ENCODE assay signal across 15 mouse cellular contexts in the genomic region with DNA sequence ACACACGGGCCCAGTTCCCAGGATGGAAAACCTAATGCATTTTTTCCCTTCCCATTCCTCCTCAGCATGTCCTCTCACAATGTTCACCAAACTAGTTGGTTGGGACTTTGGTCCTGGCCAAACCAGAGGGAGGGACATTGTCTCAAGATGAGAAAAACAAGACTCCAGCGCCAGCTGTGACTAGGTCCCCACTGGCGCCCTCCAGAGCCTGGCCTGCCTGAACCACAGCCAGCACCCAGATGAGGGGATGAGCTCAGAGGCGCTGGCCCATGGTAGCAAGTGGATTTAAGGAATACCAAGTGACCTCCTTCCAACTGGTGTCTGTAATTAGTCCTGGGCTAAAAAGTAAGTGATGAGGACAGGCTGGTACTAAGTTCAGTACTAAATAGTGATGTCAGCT. TPM values are rescaled to one million over a fixed set of nuclear protein-coding genes. Genes with fewer than 3 reads are reported as not detected.
A peak's percentile ranks its signal among the peaks of the same experiment; 100 is the strongest.
DNase-seq lines count a peak whose midpoint lies in the region; ATAC-seq lines count a peak whose summit lies in the region.
"Had no signal": no experiment of that assay in that cellular context is flagged by ENCODE, and none has a peak within 500 bp of the region (broad histone marks: within the 10 kb centered on the region; RNA-seq: fewer than 3 reads in every experiment).

No protein-coding gene starts in this region.

- no peak overlapping the region for H3K4me3 ChIP-seq in kidney, embryonic 14.5 days (ENCODE audit: low read length)
- H3K4me3 ChIP-seq: forebrain, embryonic 12.5 days; heart, embryonic 15.5 days; neural tube, embryonic 15.5 days had no signal

- intact Hi-C loops in gastrocnemius, postnatal 14 days (cut with DNase I; ENCODE audit: low total_unique reads), result no loop called here

- ATAC-seq in kidney, embryonic 14.5 days (ENCODE audit: low FRiP score, low TSS enrichment), result no peak
- ATAC-seq in granulocyte monocyte progenitor cell, adult 5-6 weeks (replicated peaks; ENCODE audit: poor library complexity, severe bottlenecking), result no peak
- ATAC-seq: midbrain, embryonic 16.5 days had no signal

- no peaks in the 10 kb centered on the region for H3K9me3 ChIP-seq in kidney, embryonic 14.5 days (ENCODE audit: control insufficient read depth, low read length)
- H3K9me3 ChIP-seq: forebrain, embryonic 12.5 days; heart, embryonic 15.5 days; neural tube, embryonic 15.5 days had no signal

- no peaks in the 10 kb centered on the region for H3K4me1 ChIP-seq in kidney, embryonic 14.5 days (ENCODE audit: control insufficient read depth, insufficient read depth, low read length)
- H3K4me1 ChIP-seq: forebrain, embryonic 12.5 days; neural tube, embryonic 15.5 days had no signal

- no peak overlapping the region for H3K4me2 ChIP-seq in kidney, embryonic 14.5 days (replicated peaks; ENCODE audit: low read depth, low read length)
- H3K4me2 ChIP-seq: forebrain, embryonic 12.5 days; heart, embryonic 15.5 days; neural tube, embryonic 15.5 days had no signal

- no peaks in the 10 kb centered on the region for H3K27me3 ChIP-seq in kidney, embryonic 14.5 days (ENCODE audit: control insufficient read depth, insufficient read depth, low read length)
- H3K27me3 ChIP-seq: forebrain, embryonic 12.5 days; heart, embryonic 15.5 days; neural tube, embryonic 15.5 days had no signal

- peak; percentile 36 for DNase-seq in kidney, adult 11 months
- DNase-seq in lung, postnatal 10 days, result peak; percentile 77
- DNase-seq in lung, adult 18-20 months, result no peak
- DNase-seq in gastrocnemius, postnatal 14 days, result peak; percentile 56
- no peak for DNase-seq in frontal cortex, postnatal 14 days (ENCODE audit: low spot score in 2 of 2)
- DNase-seq: adrenal gland, adult 2 months; cerebellum, adult 8-10 months; right cerebral cortex, postnatal 25 days had no signal

- H3K27ac ChIP-seq in kidney, embryonic 14.5 days (ENCODE audit: low read depth, low read length), result no peak overlapping the region
- H3K27ac ChIP-seq: forebrain, embryonic 12.5 days; heart, embryonic 15.5 days; liver, embryonic 14.5 days had no signal

- H3K36me3 ChIP-seq in kidney, embryonic 14.5 days (ENCODE audit: control insufficient read depth, insufficient read depth, low read length), result peaks cover 90% of the 10 kb centered on the region

- no peak overlapping the region for H3K9ac ChIP-seq in kidney, embryonic 14.5 days (ENCODE audit: low read depth, low read length)
- H3K9ac ChIP-seq: forebrain, embryonic 12.5 days; heart, embryonic 15.5 days; liver, embryonic 14.5 days; neural tube, embryonic 15.5 days had no signal

- WGBS in kidney, embryonic 14.5 days, result 77% methylated on average over 4 of the region's 4 CpGs

RNA-seq across cellular contexts. Expression of a gene that starts 14.1 kb away (rescaled TPM):
- polyA plus RNA-seq in kidney, embryonic 14.5 days (2014; fragmentation: Nextera tagmentation; extraction: Ambion mirVana), result 113 and 139 TPM in 2 replicates
- 10 to 100 TPM; 38.6 to 46.2 TPM for total RNA-seq in gastrocnemius, postnatal 14 days (2021)
- total RNA-seq in granulocyte monocyte progenitor cell, adult 5-6 weeks (2014; fragmentation: Nextera tagmentation), result 21.3 and 32.4 TPM in 2 replicates
- 9.9 and 13.9 TPM in 2 replicates for total RNA-seq in granulocyte monocyte progenitor cell, adult 5-6 weeks (2017)

RNA-seq across cellular contexts. Expression of a gene that starts 22.0 kb away (rescaled TPM):
- 29.3 and 38.0 TPM in 2 replicates for polyA plus RNA-seq in kidney, embryonic 14.5 days (2014; fragmentation: Nextera tagmentation; extraction: Ambion mirVana)
- total RNA-seq in gastrocnemius, postnatal 14 days (2021), result 10 to 100 TPM; 28.7 to 28.8 TPM
- total RNA-seq in granulocyte monocyte progenitor cell, adult 5-6 weeks (2014; fragmentation: Nextera tagmentation), result 29.6 and 32.3 TPM in 2 replicates
- 24.1 and 25.5 TPM in 2 replicates for total RNA-seq in granulocyte monocyte progenitor cell, adult 5-6 weeks (2017)

Comparison
In these comparisons a context has a peak if more than half of its experiments do, and no peak if none do; other contexts are left out.
1. DNase-seq: peak in kidney, adult 11 months (single experiment), lung, postnatal 10 days (single experiment) and gastrocnemius, postnatal 14 days (single experiment); none in lung, adult 18-20 months (0 of 2) and frontal cortex, postnatal 14 days (0 of 2).